Mouse (Mus musculus): Measurements from ENCODE around the gene Actr5.

DNA sequence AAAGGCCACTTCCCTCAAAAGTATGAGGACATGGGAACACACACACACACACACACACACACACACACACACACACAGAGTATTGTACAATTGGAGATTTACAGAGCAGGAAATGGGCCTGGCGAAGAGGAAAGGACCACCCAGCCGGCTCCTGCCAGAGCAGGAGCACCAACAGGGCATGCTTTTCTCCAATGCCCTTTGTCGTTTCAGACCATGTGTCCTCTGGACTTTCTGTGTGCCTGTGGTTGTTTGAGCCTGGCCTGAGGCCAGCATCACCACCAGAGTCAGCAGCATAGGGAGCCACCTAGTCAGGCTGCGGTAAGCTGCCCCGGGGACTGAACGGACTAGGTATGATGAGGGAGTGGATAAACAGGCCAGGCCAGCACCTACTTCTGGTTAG is 34.1 kb downstream of the Actr5 start:
- TF ChIP-seq POLR2A (IDR thresholded peaks at IDR 0.05; ENCODE audit: low read depth, low read length): no peak
- no peak for TF ChIP-seq CTCF (conservative IDR thresholded peaks at IDR 0.05; ENCODE audit: insufficient read depth, insufficient read length, low read depth, low read length)
